Comparison of ENCODE assay signal across 14 mouse cellular contexts in the genomic region with DNA sequence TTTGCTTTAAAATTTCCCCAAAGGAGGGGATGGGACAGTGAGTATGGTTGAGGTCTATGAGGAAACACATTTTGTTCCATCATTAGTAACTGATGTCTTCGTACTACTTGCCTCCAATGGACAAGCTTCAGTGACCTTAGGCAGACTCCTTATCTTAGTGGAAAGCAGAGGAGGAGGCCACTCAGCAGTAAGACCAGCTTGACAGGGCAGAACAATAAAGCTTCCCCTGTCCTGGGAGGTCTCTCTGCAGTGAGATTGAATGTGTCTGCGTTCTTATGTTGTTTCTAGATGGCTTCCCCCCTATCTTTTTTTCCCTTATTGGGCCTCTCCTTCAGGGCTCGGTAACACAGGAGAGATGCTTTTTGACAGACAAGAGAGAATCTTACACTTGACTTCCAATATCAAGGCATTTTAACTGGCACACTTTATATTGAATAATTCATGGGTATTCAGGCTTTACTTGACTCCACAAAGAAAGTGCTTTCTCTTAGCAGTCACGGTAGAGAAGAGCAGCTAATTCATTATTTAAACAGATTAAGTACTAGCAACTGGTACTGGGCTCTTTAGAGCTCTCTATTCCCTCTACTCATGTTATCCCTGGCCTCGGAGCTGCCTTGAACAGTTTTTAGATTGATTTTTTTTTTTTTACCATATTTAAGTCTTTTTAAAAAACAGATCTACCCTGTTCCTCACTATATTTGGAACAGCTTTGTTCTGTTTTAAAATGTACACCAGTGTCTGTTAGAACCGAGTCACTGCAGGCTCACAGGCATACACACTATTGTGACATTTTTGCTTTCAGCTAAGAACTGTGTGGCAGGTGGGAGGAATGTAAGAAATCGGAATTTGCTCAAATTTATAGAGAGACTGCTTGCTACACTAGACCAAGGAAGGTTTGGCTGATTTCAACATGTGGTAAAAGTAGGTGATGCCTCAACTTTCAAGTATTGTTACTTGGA.
A peak's percentile ranks its signal among the peaks of the same experiment; 100 is the strongest.
DNase-seq lines count a peak whose midpoint lies in the region; ATAC-seq lines count a peak whose summit lies in the region.
"Had no signal": no experiment of that assay in that cellular context is flagged by ENCODE, and none has a peak within 500 bp of the region (broad histone marks: within the 10 kb centered on the region; RNA-seq: fewer than 3 reads in every experiment).

No protein-coding gene starts in this region.

- H3K36me3 ChIP-seq in hindbrain, embryonic 12.5 days = no peaks in the 10 kb centered on the region
- no peaks in the 10 kb centered on the region for H3K36me3 ChIP-seq in hindbrain, embryonic 10.5 days
- H3K36me3 ChIP-seq in midbrain, embryonic 14.5 days (ENCODE audit: control insufficient read depth, insufficient read depth, low read length) = no peaks in the 10 kb centered on the region

- no peak overlapping the region for H3K4me3 ChIP-seq in hindbrain, embryonic 12.5 days
- no peak overlapping the region for H3K4me3 ChIP-seq in hindbrain, embryonic 10.5 days
- H3K4me3 ChIP-seq in midbrain, embryonic 14.5 days (replicated peaks; ENCODE audit: low read depth, low read length) = no peak overlapping the region

- H3K4me2 ChIP-seq in hindbrain, embryonic 12.5 days (replicated peaks) = no peak overlapping the region
- H3K4me2 ChIP-seq in midbrain, embryonic 14.5 days (ENCODE audit: low read length) = no peak overlapping the region
- H3K4me2 ChIP-seq: heart, embryonic 11.5 days; liver, embryonic 11.5 days had no signal

- DNase-seq in hindbrain, embryonic 10.5 days (ENCODE audit: low spot score) = no peak
- peak; percentile 16 for DNase-seq in brain, embryonic 18.5 days (ENCODE audit: low read depth, low spot score)
- peak; percentile 6 to 21 for DNase-seq in frontal cortex, postnatal 36 days (ENCODE audit: low spot score in 2 of 2)
- peak; percentile 53 for DNase-seq in midbrain, embryonic 14.5 days
- no peak for DNase-seq in spleen, postnatal 10 days (ENCODE audit: low spot score in 2 of 2)
- DNase-seq in heart, adult 8-10 months (ENCODE audit: low spot score) = no peak
- DNase-seq: cerebellum, postnatal 10 days; kidney, postnatal 10 days; layer of hippocampus, postnatal 36 days had no signal

- no peaks in the 10 kb centered on the region for H3K27me3 ChIP-seq in hindbrain, embryonic 12.5 days
- no peaks in the 10 kb centered on the region for H3K27me3 ChIP-seq in hindbrain, embryonic 10.5 days (ENCODE audit: insufficient read depth, poor library complexity, severe bottlenecking)
- H3K27me3 ChIP-seq in midbrain, embryonic 14.5 days (ENCODE audit: control insufficient read depth, insufficient read depth, low read length) = no peaks in the 10 kb centered on the region

- H3K27ac ChIP-seq in hindbrain, embryonic 12.5 days = no peak overlapping the region
- no peak overlapping the region for H3K27ac ChIP-seq in hindbrain, embryonic 10.5 days
- H3K27ac ChIP-seq in midbrain, embryonic 14.5 days (replicated peaks; ENCODE audit: low read depth, low read length) = 0 out of 2 replicates have a peak overlapping the region, but pooled peaks have one; percentile 17
- H3K27ac ChIP-seq: stomach, postnatal 0 days had no signal

- 46% methylated on average over 7 of the region's 7 CpGs for WGBS in hindbrain, embryonic 12.5 days
- 46% methylated on average over 7 of the region's 7 CpGs for WGBS in hindbrain, embryonic 10.5 days
- 7% methylated on average over 7 of the region's 7 CpGs for WGBS in midbrain, embryonic 14.5 days

- no peaks in the 10 kb centered on the region for H3K9me3 ChIP-seq in hindbrain, embryonic 12.5 days (replicated peaks)
- H3K9me3 ChIP-seq in hindbrain, embryonic 10.5 days = no peaks in the 10 kb centered on the region
- H3K9me3 ChIP-seq in midbrain, embryonic 14.5 days (ENCODE audit: control insufficient read depth, low read length) = no peaks in the 10 kb centered on the region

- no peaks in the 10 kb centered on the region for H3K4me1 ChIP-seq in hindbrain, embryonic 12.5 days
- peaks cover 12% of the 10 kb centered on the region; the same call in 1 of the 2 replicates for H3K4me1 ChIP-seq in hindbrain, embryonic 10.5 days (replicated peaks)
- H3K4me1 ChIP-seq in midbrain, embryonic 14.5 days (ENCODE audit: control insufficient read depth, insufficient read depth, low read length) = peaks cover 9% of the 10 kb centered on the region; the same call in 1 of the 2 replicates

- no peak overlapping the region for H3K9ac ChIP-seq in hindbrain, embryonic 12.5 days
- H3K9ac ChIP-seq in midbrain, embryonic 14.5 days (replicated peaks; ENCODE audit: low read length) = no peak overlapping the region

- ATAC-seq in hindbrain, embryonic 12.5 days (ENCODE audit: low FRiP score) = peak; percentile 80
- ATAC-seq in midbrain, embryonic 14.5 days (ENCODE audit: low FRiP score, low TSS enrichment) = peak; percentile 55
- ATAC-seq: lung, postnatal 0 days had no signal

Comparison
In these comparisons a context has a peak if more than half of its experiments do, and no peak if none do; other contexts are left out.
1. DNase-seq: peak in brain, embryonic 18.5 days (single experiment), frontal cortex, postnatal 36 days (2 of 2) and midbrain, embryonic 14.5 days (single experiment); none in hindbrain, embryonic 10.5 days (single experiment), spleen, postnatal 10 days (0 of 2) and heart, adult 8-10 months (single experiment).